Mouse (Mus musculus) urinary bladder, postnatal 36 days (tissue): ENCODE results near the gene Bhmt.

ENCODE experiments used
- DNase-seq, 2 experiments: peaks; one replicate each; pipeline ENCODE4 v3.0.0; 2022; ENCODE audit warnings: low spot score in 2 of 2, mixed read lengths in 1 of 2

Bhmt gene

DNA sequence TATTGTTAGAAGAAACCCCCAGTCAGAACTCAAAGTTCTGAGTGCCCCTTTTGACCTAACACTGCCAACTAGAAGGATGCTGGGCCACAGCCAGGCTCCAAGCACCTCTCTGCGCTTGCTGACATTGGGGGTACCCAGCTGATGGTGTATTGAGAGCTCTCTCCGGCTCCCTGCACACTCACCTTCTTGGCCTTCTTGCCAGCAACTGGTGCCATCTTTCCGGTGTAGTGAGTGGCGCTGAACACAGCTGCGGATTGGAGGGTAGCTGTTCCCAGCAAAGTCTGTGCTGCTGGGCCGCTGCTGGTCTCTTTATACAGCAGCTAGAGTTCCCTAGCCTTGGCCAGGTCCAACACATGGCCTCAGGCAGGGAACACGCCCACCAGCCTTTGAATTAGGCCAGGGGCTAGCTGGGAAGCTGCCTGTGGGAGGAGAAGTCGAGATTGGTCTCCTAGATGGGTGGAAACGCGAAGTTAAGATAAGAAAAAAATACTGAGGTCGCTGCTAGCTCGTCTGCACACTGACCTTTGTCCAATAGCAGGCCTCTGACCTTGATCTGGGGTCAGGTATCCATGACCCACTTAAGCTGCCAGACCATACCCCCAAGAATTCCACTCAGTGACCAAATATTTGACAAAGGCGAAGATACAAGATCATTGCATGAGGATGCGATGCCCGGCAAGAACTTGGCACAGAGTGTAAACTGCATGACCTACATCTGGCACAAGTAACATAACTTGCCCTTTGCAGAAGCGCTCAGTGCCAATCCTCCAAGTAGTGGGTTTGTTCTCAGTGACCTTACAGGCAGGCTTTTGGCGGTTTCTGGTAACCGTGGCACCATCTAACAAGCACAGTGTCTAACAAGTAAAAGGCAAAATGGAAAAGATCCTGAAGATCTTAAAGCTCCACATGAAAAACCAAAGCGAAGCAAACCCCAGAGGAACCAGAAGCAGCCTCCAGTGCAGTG is at the start of gene Bhmt:
Bhmt (minus strand) TSS at position 680 of the 964 bp plus-strand sequence.
- no peak for DNase-seq

DNA sequence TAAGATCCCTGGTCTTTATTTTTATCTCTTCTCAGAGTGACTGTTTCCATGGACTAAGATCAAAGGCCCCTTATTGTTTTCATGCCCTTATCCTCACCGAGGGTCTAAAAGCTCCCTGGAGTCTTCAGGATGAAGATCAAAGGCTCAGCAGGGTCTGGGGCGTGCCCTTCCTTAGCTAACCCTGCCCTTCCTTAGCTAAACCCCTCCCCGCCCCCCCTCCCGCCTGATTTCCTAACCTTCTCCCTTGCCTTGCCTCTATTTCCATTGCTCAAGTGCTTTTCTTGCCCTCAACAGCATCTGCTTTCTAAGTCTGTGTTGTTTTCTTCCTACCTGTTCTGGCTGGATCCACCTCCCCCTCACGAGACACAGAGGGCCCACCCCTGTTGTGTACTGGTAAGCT is 49.6 kb upstream of the Bhmt start:
- DNase-seq: no peak

DNA sequence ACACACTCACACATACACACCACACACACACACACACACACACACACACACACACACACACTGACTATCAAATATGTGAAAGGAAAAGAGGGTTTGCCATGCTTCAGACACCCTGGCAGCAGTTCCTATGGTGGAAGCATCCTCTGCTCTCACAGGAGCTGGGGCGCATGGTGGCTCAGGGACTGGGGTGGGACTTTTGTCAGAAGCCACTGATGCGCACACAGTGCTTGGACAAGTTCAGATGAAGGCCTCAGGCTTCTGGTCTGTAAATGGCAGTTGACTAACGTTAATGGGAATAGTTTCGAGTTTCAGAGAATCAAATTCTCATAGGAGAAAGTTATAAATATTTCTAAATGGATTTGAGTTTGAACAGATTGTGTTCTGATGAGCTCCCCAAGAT is 47.5 kb upstream of the Bhmt start:
- DNase-seq: no peak

DNA sequence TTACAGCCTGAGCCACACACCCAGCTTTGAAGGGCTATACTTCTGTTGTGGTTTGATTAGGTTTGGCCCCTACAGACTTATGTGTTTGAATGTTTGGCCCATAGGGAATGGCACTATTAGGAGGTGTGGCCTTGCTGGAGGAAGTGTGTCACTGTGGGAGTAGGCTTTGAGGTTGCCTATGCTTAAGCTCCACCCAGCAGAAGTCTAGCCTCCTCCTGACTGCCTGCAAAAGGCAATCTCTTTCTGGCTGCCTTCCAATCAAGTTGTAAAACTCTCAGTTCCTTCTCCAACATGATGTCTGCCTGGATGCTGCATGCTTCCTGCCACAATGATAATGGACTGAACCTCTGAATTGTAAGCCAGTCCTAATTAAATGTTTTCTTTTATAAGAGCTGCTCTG is 45.6 kb upstream of the Bhmt start:
- DNase-seq: no peak

DNA sequence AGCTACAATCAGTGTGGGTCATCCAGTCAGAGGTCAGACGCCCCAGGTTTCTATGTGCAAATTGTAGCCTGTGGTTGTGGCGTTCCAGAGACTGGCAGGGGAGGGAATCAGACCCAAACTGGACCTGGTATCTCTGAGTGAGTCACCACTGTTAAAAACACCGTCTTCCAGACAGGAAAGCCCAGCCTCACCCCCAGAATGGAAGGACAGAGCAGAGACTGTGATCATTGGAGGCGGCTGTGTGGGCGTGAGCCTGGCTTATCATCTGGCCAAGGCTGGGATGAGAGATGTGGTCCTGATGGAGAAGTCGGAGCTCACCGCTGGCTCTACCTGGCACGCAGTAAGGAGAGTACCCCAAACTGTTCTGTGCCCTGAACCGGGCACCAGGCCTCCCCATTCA is 39.1 kb upstream of the Bhmt start:
- peak in 1 of 2 experiments; percentile 28 for DNase-seq

DNA sequence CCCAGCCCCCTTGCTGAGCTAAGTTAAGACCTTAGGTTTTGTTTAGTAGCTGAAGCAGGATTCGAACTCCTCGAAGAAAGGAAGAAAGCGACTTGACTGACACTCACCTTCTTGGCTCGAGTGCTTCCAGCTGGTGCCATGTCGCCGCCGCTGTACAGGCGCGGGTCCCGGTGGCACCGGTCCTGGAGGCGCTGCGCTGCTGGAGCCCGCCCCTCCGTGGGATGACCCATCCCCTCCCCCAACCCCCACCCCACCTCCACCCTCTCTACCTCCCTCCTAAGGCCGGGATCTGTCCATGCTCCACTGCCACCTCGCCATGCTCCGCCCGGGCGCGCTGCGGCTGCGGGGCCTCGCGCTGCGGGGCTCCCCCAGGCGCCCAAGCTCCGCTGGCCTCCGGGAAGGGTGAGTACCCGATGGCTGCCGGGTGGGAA is 36.4 kb upstream of the Bhmt start, which contains the start of the genes Bhmt2 and Dmgdh:
Bhmt2 (minus strand) TSS at position 172 of the 431 bp plus-strand sequence.
Dmgdh (plus strand) TSS at position 303 of the 431 bp plus-strand sequence.
- no peak for DNase-seq

DNA sequence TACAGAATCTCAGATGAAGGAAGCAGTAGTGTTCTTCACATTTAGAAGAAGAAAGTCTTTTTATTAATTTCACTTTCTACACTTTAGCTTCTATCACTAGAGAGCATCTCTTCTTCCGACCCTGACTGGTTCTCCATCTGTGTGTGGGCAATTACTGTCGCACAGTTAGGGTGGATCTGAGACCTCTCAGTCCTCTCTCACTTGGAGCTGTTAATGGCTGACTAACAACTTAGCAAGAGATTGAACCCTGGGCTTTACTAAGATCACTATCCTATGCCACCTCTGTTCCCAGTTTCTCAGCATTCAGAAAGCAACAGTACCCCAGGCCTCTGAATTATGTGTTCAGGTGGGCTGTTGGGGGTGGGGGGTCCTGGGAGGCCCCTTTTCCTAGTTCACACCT is 35.5 kb upstream of the Bhmt start:
- DNase-seq: no peak

DNA sequence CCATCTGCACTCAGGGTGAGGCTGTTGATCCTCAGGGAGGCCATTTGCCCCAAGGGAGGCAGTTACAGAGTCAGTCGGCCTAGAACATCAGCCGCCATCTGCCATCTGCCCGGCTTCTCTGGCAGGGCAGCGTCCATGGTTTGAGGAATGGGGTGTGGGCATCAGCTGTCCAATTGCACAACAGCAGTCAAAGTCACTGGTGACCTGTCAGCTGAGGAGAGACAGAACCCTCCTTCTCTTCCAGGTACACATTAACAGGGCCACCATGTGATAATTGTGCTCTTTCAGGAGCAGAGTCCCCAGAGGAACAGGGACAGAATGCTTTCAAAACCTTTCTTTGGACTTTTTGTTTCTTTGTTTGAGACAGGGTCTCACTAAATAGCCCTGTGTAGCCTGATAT is 34.6 kb upstream of the Bhmt start:
- no peak for DNase-seq

DNA sequence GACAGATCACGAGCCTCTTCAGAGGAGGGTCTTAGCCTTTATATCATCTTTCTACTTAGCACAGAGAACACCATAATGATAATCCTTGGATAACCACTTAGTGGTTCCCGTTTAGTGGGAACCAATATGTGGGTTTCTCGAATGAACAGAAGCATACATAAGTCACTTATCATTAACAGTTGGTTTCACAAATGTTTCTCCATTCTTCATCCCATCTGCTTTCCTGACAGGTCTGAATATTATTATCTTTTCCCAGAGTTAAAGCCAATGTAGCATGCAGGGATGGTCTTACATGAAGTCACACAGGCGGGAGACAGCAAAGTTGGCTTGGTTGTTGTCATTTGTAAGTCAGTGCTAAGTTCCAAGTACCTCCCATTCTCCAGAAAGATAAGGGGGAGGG is 29.8 kb upstream of the Bhmt start:
- DNase-seq: no peak

DNA sequence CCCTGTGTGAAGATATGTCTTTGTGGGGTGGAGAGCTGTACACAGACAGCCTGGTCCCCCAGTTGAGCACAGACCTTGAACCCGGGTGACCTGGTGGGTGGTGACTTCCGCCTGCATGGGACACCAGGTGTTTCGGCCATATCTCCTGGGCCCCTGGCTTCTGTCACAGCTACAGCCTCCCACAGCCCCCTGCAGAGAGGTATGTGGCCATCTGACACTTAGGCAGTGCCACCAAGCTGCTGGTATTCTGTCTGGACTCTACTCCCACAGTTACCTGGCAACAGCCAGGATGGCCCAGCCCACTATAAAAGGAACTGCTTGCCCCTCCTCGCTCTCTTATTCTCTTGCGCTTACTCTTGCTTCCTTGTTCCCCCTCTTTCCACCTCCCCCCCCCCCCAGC is 20.2 kb upstream of the Bhmt start:
- no peak for DNase-seq

DNA sequence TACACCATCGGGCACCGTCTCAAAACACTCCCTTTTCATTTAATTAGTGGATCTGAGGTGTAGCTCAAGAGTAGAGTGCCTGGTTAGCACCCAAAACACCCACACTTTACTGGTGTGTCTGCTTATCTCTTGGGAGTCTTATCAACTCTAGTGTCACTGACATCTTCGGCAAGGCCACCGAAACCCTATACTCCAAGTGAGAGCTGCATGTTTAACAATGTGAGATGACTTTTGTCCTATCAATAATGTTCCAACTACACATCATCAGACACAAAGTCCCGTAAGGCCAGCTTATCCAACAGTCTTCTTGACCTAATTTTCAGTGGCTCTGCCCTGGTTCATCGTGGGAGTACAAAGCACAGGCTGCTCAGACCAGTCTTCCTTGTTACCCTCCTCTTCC is 15.6 kb upstream of the Bhmt start:
- no peak for DNase-seq

DNA sequence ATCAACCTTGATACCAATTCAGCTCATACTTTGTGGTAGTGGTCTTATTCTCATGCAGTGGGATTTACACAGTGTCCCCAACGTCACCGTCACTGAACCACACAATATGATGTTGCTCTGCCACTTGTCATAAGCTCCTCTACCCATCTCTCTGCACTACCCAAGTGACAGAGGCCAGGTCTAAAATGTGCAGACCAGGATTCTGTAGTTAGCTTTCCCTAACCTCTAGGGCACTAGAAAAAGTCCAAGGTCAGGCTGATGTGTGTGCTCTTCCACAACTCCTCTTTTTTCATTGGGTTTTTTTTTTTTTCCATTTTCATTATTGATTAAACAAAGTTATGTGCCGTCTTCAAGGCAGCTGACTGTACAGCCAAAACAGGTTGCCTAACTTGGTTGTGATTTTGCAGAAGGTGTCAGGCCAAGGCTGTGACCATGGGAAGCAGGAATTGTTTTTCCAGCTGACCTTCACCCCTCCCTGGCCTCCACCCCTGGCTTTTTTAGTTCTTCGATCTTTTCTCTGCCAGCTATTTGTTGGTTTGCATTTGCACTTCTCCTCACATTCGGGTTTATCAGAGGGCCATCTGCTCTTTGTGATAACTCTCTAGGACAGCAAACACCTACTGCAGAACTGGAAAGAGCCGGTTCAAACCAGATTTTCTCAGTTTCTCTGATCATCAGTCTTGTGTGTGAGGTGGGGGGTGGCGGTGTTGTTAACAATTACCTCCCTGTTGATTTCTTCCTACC is 10.8 kb upstream of the Bhmt start:
- peak; percentile 21 to 37 for DNase-seq

DNA sequence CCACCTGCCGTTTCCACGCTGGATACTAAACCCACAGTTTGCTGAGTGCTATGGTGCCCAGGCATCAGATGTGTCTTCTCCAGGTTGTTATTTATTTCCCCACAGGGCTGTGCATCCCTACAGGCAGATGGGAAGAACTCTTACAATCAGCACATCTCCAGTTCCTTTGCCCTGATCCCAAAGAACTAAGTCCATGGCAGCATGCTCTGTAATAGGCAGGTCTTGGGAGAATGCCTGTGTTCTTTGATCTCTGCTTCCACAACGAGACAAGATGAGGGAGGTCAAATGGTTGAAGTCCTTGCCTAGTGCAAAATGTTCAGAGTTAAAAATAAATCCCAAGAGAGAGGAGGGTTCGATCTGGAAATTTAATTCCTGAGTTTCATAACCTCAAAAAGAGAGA is 1.9 kb upstream of the Bhmt start:
- DNase-seq: no peak

DNA sequence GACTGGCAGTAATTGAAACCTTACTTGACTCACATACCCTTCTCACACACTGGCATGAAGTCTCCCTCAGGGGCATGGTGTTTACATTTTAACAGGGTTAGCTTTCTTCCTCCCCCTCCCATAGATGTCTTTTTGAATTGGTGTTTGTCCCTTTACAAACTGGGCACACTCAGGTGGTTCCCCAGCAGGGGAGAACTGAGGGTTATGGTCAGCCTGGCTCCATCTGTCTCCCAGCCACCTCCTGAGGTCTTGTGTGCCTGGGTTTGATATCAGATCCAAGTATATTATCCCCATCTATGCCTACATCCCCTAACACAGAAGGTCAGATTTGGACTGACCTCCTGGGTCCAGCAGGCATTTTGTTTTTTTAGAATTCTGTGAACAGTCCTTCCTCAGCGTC is 1.2 kb downstream of the Bhmt start:
- no peak for DNase-seq

DNA sequence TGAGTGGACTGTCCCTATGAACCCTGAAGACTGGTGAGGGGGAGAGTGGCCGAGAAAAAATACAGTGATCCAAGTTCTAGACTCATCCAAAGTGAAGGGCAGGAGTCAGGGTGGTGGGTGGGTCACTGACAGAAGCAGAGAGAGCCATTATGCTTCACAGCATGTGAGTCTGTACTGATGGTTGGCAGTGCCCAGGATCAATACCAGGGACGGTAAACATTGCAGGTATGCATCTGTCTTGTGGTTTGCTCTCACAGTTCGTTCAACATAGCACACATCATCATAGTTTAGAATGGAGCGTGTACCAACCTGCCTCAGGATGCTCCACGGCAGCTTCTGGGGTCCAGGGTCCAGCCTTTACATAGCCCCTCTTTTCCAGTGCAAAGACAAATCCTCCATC is 4.8 kb downstream of the Bhmt start:
- no peak for DNase-seq

DNA sequence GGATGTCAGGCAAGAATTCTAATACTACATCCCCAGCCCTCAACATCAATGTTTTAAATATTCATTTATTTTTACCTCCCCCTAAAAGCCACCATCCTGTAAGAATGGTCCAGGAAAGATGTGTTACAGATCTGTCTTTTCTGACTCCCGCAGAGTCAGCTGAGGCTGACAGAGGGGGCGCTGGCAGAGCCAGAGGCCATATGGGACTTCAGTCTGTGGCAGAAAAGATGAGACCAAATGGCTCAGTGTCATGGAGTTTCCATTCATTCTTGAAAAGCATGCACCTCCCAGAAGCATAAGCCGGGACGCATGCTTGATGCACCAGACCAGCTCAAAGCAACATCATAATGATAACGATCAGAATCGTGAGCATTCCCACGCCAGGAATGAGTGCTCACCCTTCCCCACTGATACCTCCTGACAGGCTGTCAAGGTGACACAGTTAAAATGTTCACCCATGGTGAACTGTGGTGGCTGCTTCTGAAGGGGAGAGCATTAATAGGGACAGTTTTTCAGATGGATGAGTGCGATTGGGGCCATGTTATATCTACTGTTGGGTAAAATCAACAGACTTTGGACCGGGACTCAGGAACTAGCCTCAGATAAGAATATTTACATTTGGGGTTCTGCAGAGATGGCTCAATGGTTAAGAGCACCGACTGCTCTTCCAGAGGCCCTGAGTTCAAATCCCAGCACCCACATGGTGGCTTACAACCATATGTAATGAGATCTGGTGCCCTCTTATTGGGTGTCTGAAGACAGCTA is 6.6 kb downstream of the Bhmt start:
- no peak for DNase-seq

DNA sequence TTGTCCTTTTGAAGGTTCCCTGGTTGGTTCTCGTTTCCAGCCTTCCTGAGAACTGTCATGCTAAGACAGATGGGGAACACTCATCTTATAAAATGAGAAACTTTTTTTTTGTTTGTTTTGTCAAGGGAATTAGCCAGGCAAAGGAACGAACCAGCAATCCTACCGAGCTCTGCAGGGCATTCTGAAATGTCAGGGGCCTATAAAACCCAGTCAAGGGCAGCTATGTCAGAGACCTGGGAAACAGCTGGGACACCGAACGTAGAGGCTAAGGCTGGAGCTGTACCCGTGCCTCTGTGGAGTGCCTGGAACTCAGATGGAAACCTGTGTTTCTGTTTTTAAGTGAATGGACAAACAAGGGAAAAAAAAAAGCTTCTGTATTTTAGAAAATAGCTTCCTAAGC is 8.9 kb downstream of the Bhmt start:
- no peak for DNase-seq

DNA sequence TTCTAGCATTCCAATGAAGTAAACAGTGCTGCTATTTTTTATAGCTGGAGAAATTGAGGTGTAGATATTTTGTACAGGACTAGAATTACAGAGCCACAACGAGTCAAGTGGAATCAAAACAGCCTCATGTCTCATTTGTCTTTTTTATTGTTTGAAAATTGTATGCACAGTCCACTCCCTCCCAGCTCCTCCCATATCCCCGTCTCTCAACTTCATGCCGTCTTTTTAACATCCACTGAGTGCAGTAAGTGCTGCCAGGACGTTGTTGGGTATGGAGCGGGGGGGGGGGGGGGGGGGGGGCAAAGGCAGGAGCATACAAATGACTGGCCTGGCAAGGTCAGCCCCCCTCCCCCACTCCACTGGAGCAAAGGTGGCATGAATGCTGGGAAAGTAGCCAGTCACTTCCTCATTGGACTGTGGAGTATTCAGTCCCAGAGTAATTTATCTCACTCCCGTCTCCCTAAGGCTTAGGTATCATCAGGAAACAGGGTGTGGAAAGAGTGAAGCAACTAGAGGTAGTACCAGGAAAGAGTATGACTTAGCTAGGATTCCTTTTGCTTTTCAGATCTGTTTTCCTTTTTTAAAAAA is 23.3 kb downstream of the Bhmt start:
- DNase-seq: peak in 1 of 2 experiments; percentile 22

DNA sequence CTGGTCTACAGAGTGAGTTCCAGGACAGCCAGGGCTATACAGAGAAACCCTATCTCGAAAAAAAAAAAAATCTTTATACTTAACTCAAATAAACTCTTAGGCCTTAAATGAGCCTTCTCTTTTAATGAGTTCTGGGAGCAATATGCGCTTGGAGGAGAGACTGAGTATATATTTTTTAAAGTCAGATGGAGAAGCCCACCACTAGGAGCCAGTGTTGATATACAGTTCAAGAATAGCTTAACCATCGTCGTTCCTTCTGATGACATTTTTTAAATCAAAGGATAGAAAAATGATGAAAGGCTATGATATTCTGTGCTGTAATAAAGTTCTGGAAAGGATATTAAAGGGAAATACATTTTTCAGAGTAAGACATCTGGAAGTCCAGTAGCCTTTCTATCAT is 24.0 kb downstream of the Bhmt start:
- no peak for DNase-seq

DNA sequence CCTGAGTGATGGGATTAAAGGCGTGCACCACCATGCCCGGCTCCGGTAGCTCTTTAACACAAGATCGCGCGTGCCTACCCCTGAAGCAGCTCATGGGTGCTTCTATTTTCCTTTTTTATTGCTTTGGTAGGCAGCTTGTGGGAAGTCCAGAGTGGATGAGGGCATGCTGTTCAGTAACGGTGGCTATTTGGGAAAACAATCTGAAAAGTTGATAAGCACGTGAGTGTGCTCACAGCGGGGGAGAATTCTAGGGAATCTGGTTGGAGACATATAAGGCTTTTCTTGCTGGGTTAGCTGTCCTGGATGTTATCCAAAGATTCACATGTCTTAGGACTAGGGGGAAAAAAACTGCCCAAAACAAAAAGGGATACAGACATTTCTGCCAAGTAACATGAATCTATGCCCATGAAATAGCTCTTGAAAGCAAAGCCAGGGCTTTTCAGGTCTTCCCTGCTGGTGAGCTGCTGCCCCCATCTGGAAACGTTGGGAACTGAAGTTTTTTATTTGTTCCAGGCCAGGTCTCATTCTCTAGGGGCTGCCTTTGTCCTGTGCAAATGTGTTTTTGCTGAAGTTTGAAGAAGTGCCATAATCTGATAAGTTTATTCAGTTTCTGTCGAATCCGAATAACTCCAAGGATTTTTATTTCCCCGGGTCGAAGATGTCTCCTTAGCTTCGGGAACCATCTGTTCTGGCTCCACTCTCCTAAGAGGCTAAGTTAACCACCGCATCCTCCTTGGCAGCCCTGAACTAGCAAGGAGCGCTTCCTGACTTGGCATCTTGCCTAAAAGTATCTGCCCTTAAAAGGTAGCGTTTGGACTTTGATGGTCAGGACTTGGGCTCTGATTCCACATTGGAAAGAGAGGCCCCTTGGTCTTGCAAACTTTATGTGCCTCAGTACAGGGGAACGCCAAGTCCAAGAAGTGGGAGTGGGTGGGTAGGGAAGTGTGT is 24.8 kb downstream of the Bhmt start:
- DNase-seq: peak; percentile 54 to 69
